In the genomic region with DNA sequence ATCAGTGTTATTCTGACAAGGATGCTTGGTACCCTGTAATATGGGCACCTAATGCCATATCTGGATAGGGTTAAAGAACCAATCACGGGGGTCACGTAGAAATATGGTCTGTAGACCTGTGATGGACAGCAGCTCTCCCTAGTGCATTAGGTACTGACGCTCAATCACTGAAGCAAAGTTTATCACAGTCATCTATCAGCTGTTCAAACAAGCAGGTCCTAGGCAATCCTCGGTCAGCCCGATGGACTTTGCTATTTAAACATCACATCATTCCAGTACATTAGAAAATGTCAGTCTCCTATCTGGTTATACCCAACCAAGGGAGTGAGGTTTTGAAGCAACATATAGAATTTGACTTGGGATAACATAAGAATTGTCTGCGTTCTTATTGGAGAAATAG, we compare ENCODE assay signal across 25 mouse cellular contexts.
"Had no signal": no experiment of that assay in that cellular context is flagged by ENCODE, and none has a peak within 500 bp of the region (broad histone marks: within the 10 kb centered on the region; RNA-seq: fewer than 3 reads in every experiment).

No protein-coding gene starts in this region.

- H3K9ac ChIP-seq: heart, embryonic 12.5 days; hindbrain, embryonic 12.5 days; hindbrain, embryonic 15.5 days; kidney, embryonic 15.5 days; limb, embryonic 12.5 days had no signal

- DNase-seq: gastrocnemius, postnatal 14 days; gastrocnemius, postnatal 36 days; heart, adult 11 months; heart, adult 2 months; heart, postnatal 10 days; heart, postnatal 4 days; kidney, adult 11 months; kidney, adult 2 months; kidney, adult 9 months; kidney, postnatal 25 days; kidney, postnatal 4 days; lung, adult 18-20 months had no signal

- H3K36me3 ChIP-seq: heart, embryonic 10.5 days; heart, embryonic 12.5 days; hindbrain, embryonic 10.5 days; hindbrain, embryonic 12.5 days; hindbrain, embryonic 15.5 days; kidney, embryonic 15.5 days; limb, embryonic 10.5 days; limb, embryonic 12.5 days had no signal

- H3K4me3 ChIP-seq: heart, adult 2 months; heart, embryonic 10.5 days; heart, embryonic 12.5 days; hindbrain, embryonic 10.5 days; hindbrain, embryonic 12.5 days; hindbrain, embryonic 15.5 days; kidney, embryonic 15.5 days; layer of hippocampus, adult 2 months; left cerebral cortex, adult 2 months; limb, embryonic 10.5 days; limb, embryonic 12.5 days had no signal

- H3K27me3 ChIP-seq: heart, embryonic 12.5 days; hindbrain, embryonic 12.5 days; hindbrain, embryonic 15.5 days; kidney, embryonic 15.5 days; limb, embryonic 12.5 days had no signal

- H3K9me3 ChIP-seq: heart, embryonic 10.5 days; heart, embryonic 12.5 days; hindbrain, embryonic 10.5 days; hindbrain, embryonic 12.5 days; hindbrain, embryonic 15.5 days; kidney, embryonic 15.5 days; limb, embryonic 10.5 days; limb, embryonic 12.5 days had no signal

- ATAC-seq: forebrain, embryonic 16.5 days; hindbrain, postnatal 0 days had no signal

- H3K27ac ChIP-seq: heart, adult 2 months; heart, embryonic 10.5 days; hindbrain, embryonic 10.5 days; hindbrain, embryonic 12.5 days; hindbrain, embryonic 15.5 days; hindbrain, postnatal 0 days; kidney, embryonic 15.5 days; kidney, postnatal 0 days; layer of hippocampus, adult 2 months; left cerebral cortex, adult 2 months; limb, embryonic 10.5 days; limb, embryonic 12.5 days had no signal

- H3K4me2 ChIP-seq: heart, embryonic 12.5 days; hindbrain, embryonic 12.5 days; hindbrain, embryonic 15.5 days; kidney, embryonic 15.5 days; limb, embryonic 12.5 days had no signal

- H3K4me1 ChIP-seq: heart, embryonic 10.5 days; heart, embryonic 12.5 days; hindbrain, embryonic 10.5 days; hindbrain, embryonic 12.5 days; hindbrain, embryonic 15.5 days; kidney, embryonic 15.5 days; limb, embryonic 10.5 days; limb, embryonic 12.5 days had no signal
